Mouse (Mus musculus): ENCODE data around the gene Ptpn11. TPM values are rescaled to one million over a fixed set of nuclear protein-coding genes. Genes with fewer than 3 reads are reported as not detected.

Ptpn11 gene
- polyA plus RNA-seq (2014; fragmentation: Illumina TruSeq; extraction: RNeasy Lipid Tissue Mini Kit (QIAGEN cat#74804); ENCODE audit: low read depth, low replicate concordance) = 120 TPM

DNA sequence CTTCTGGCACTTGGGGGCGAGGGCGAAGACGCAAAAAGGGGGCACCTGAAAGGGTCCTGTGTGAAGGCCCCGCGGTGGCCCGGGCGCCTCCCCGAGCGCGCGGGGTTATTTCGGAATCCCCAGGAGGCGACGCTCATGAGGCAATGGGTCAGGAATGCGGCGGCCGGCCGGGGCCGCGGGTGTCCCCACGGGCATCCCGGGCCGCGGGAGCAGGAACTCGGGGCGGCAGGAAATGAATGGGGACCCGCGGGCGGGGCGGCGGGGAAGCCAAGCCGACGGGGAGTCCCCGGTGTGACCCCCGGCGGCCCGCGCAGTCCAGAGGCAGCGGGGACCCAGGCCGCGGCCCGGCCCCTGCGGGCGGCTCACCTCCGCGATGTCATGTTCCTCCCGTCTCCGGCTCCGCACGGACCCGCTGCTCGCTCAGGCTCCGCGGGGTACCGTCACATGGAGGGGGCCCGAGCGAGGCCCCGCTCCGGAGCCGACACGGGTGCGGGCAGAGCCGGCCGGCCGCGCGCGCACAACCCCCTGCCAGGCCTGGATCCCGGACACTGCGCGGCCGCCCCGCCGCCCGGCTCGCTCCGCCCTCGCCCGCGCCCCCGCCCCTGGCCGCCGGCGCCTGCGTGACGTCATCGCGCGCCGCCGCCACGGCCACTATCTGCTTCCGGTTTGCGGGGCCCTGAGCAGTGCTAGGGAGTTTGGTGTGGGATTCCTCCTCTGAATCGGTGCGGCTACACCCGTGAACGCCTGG lies at the start of gene Ptpn11:
Gene Ptpn11 (minus strand): TSS at position 562 of the 748 bp plus-strand sequence.

GRCm38 (mm10) chr5:121219980-121220731 lies 29.0 kb upstream of the Ptpn11 start, which contains the start of gene Hectd4:
TSS of gene Hectd4 (plus strand) at chr5:121220219.

DNA sequence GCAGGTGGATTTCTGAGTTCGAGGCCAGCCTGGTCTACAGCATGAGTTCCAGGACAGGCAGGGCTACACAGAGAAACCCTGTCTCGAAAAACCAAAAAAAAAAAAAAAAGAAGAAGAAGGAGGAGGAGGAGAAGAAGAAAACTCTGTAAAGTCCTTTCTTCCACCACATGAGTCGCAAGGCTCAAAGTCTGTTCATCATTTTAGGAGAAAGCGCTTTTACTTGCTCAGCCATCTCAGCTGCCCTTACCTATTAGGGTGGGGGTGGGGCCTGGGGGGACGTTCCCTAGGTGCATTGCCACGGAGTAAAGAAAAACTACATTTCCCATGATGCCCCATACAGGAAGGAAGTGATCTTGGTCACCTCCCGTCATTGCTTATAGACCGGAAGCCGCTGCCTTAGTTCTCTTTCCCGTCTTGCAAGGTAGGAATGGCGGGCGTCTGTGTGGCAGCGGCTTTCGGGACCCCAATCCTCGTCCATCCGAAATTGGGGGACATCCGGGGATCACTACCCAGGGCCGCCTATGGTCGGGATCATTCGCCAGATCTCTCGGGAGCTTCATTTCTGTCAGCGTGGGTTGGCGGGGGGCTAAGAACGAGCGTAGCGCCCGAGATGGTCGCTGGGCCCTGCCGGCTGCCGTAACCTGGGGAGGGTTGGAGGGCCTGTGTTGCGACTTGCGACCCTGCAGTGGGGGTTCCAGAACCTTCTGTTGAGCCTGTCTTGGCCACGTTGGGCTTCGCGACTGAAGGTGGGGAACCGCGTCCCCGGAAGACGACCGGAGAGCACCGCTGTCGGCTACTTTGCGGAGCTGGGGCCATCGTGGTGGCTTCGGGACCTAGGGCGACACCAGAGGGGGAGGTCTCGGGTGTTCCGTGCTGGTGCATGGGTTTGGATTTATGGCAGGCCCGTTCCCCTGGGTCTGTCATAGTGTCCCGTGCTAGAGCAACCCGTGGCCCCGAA lies 13.2 kb upstream of the Ptpn11 start, which contains the start of gene Rpl6:
Gene Rpl6 (plus strand): TSS at position 350 of the 958 bp plus-strand sequence.

Other genes with a start within 250 kb of the Ptpn11 start
- not detected for gene Rph3a, start 181.3 kb downstream of the Ptpn11 start, polyA plus RNA-seq (2014; fragmentation: Illumina TruSeq; extraction: RNeasy Lipid Tissue Mini Kit (QIAGEN cat#74804); ENCODE audit: low read depth, low replicate concordance)
- 459 TPM for gene Rpl6, start 13.1 kb upstream of the Ptpn11 start, polyA plus RNA-seq (2014; fragmentation: Illumina TruSeq; extraction: RNeasy Lipid Tissue Mini Kit (QIAGEN cat#74804); ENCODE audit: low read depth, low replicate concordance)
- 10.0 TPM for gene Hectd4, start 28.8 kb upstream of the Ptpn11 start, polyA plus RNA-seq (2014; fragmentation: Illumina TruSeq; extraction: RNeasy Lipid Tissue Mini Kit (QIAGEN cat#74804); ENCODE audit: low read depth, low replicate concordance)
- gene Trafd1, start 194.2 kb upstream of the Ptpn11 start, polyA plus RNA-seq (2014; fragmentation: Illumina TruSeq; extraction: RNeasy Lipid Tissue Mini Kit (QIAGEN cat#74804); ENCODE audit: low read depth, low replicate concordance) = 72.0 TPM
- gene Naa25, start 206.5 kb upstream of the Ptpn11 start, polyA plus RNA-seq (2014; fragmentation: Illumina TruSeq; extraction: RNeasy Lipid Tissue Mini Kit (QIAGEN cat#74804); ENCODE audit: low read depth, low replicate concordance) = 15.9 TPM